Mouse (Mus musculus) Patski (cell line): ENCODE data around the gene Usf3. TPM values are rescaled to one million over a fixed set of nuclear protein-coding genes. Genes with fewer than 3 reads are reported as not detected.

Experiments used
- ATAC-seq: fragments of 100-300 bp; one replicate; pipeline ENCODE4 v1.8.0; 2021
- CTCF ChIA-PET: fragments of 350-600 bp; sonication (Branson Sonifier 250); formaldehyde crosslinking; loops from one replicate; lab custom pipeline; 2022; ENCODE audit warnings: inconsistent platforms; lab: Charles Lee
- POLR2A ChIA-PET: fragments of 350-600 bp; sonication (Branson Sonifier 250); formaldehyde crosslinking; loops from one replicate; lab custom pipeline; 2022; ENCODE audit warnings: antibody characterized with exemption, inconsistent platforms; lab: Charles Lee
- DNase-seq: peaks from one replicate; pipeline ENCODE4 v3.0.0-alpha.2; 2011; ENCODE audit warnings: low read depth, low spot score
- H3K27me3 ChIP-seq: fragments of 371-371 bp; one replicate; pipeline ENCODE4 v1.5.1; 2021
- CTCF ChIP-seq: fragments of 100-300 bp; IDR thresholded peaks from one replicate; pipeline ENCODE4 v1.5.1; 2021
- in situ Hi-C: fragments of 300-500 bp; cut with MboI; formaldehyde crosslinking; loops from 3 replicates; pipeline ENCODE4 v1.11.1; 2018; ENCODE audit warnings: low pct_unique_long_range_greater_than_20kb, mixed read lengths
- polyA plus RNA-seq: library from polyadenylated mRNA; unstranded; gene quantifications from one replicate; pipeline ENCODE4 v1.2.3, GENCODE M21; 2021

Usf3 gene
- polyA plus RNA-seq, 1 experiment from 2014 or later: 10.2 TPM

GRCm38 (mm10) chr16:44190032-44190431, 17.0 kb downstream of the Usf3 start:
- CTCF ChIA-PET: no interaction called here
- POLR2A ChIA-PET: no interaction called here

GRCm38 (mm10) chr16:44190968-44191367, 17.9 kb downstream of the Usf3 start:
- DNase-seq: no peak
- ATAC-seq: no peak
- POLR2A ChIA-PET: no interaction called here
- no peaks in the 10 kb centered on the region for H3K27me3 ChIP-seq
- CTCF ChIA-PET: no interaction called here
- in situ Hi-C loops: no loop called here
- TF ChIP-seq CTCF: no peak

More at GRCm38 (mm10) chr16:44190032-44190431, 17.0 kb downstream of the Usf3 start:
- in situ Hi-C loops: no loop called here
- DNase-seq: no peak
- no peaks in the 10 kb centered on the region for H3K27me3 ChIP-seq
- ATAC-seq: no peak
- TF ChIP-seq CTCF: no peak

GRCm38 (mm10) chr16:44199066-44199703, 26.1 kb downstream of the Usf3 start:
- POLR2A ChIA-PET: no interaction called here
- no peak for TF ChIP-seq CTCF
- DNase-seq (no peak), ATAC-seq (no peak)
- in situ Hi-C loops: no loop called here
- H3K27me3 ChIP-seq: no peaks in the 10 kb centered on the region
- CTCF ChIA-PET: interaction anchor here (1.3 kb wide), 1 partner anchor 10 kb away, joined by 3 read pairs; no protein-coding TSS in a partner anchor

GRCm38 (mm10) chr16:44200146-44200545, 27.1 kb downstream of the Usf3 start:
- in situ Hi-C loops: no loop called here
- TF ChIP-seq CTCF: no peak
- ChIA-PET CTCF (interaction anchor here (1.3 kb wide), 1 partner anchor 11 kb away, joined by 3 read pairs; no protein-coding TSS in a partner anchor), POLR2A (no interaction called here)
- ATAC-seq (no peak), DNase-seq (no peak)
- H3K27me3 ChIP-seq: no peaks in the 10 kb centered on the region

- ChIA-PET CTCF (no interaction called here), POLR2A (no interaction called here)
- in situ Hi-C loops: no loop called here
- DNase-seq (no peak), ATAC-seq (no peak)
- TF ChIP-seq CTCF: no peak
- H3K27me3 ChIP-seq: no peaks in the 10 kb centered on the region
These were observed 31.3 kb downstream of the Usf3 start for GRCm38 (mm10) chr16:44204331-44204730.

GRCm38 (mm10) chr16:44205973-44206372, 32.9 kb downstream of the Usf3 start:
- ChIA-PET POLR2A (no interaction called here), CTCF (no interaction called here)
- TF ChIP-seq CTCF: no peak
- in situ Hi-C loops: no loop called here
- H3K27me3 ChIP-seq: no peaks in the 10 kb centered on the region
- no peak for DNase-seq
- ATAC-seq: no peak

GRCm38 (mm10) chr16:44210156-44211053, 37.4 kb downstream of the Usf3 start:
- CTCF ChIA-PET: interaction anchor here (0.9 to 1.4 kb wide), 4 partner anchors 14 to 22 kb away, joined by 3 to 5 read pairs (median 4); no protein-coding TSS in a partner anchor
- DNase-seq (peak; percentile 53), ATAC-seq (peak; percentile 61)
- POLR2A ChIA-PET: interaction anchor here (1.2 kb wide), 1 partner anchor 11 kb away, joined by 3 read pairs; no protein-coding TSS in a partner anchor
- H3K27me3 ChIP-seq: no peaks in the 10 kb centered on the region
- TF ChIP-seq CTCF: no peak
- in situ Hi-C loops: loop anchor here (5.0 kb wide), 1 partner anchor 33 kb away; no protein-coding TSS in a partner anchor

GRCm38 (mm10) chr16:44211054-44211414, 38.0 kb downstream of the Usf3 start:
- H3K27me3 ChIP-seq: no peaks in the 10 kb centered on the region
- ATAC-seq: no peak
- ChIA-PET POLR2A (interaction anchor here (1.2 to 1.3 kb wide), 2 partner anchors 11 to 45 kb away, joined by 3 to 6 read pairs; no protein-coding TSS in a partner anchor), CTCF (interaction anchor here (0.9 to 1.0 kb wide), 3 partner anchors 15 to 22 kb away, joined by 3 to 5 read pairs (median 4); no protein-coding TSS in a partner anchor)
- no peak for TF ChIP-seq CTCF
- no peak for DNase-seq
- in situ Hi-C loops: loop anchor here (5.0 kb wide), 1 partner anchor 34 kb away; no protein-coding TSS in a partner anchor

- in situ Hi-C loops: loop anchor here (5.0 kb wide), 1 partner anchor 35 kb away; no protein-coding TSS in a partner anchor
- DNase-seq (peak; percentile 76), ATAC-seq (peak; percentile 95)
- ChIA-PET CTCF (interaction anchor here (1.3 to 2.0 kb wide), 4 partner anchors 10 to 40 kb away, joined by 3 to 5 read pairs (median 4); partner anchors contain the start of gene Usf3), POLR2A (interaction anchor here (1.1 to 1.4 kb wide), 4 partner anchors 14 to 72 kb away, joined by 3 to 6 read pairs (median 3); partner anchors contain the start of gene Usf3)
- TF ChIP-seq CTCF: no peak
- no peaks in the 10 kb centered on the region for H3K27me3 ChIP-seq
These were observed 39.7 kb downstream of the Usf3 start for GRCm38 (mm10) chr16:44212703-44213102.

GRCm38 (mm10) chr16:44215513-44215912, 42.5 kb downstream of the Usf3 start:
- ChIA-PET POLR2A (interaction anchor here (0.7 kb wide), 1 partner anchor 843 kb away, joined by 4 read pairs; no protein-coding TSS in a partner anchor), CTCF (interaction anchor here (1.5 kb wide), 1 partner anchor 12 kb away, joined by 3 read pairs; no protein-coding TSS in a partner anchor)
- DNase-seq (no peak), ATAC-seq (no peak)
- TF ChIP-seq CTCF: no peak
- H3K27me3 ChIP-seq: no peaks in the 10 kb centered on the region
- in situ Hi-C loops: no loop called here
